Mouse (Mus musculus): ENCODE results near the gene Pde7b. TPM values are rescaled to one million over a fixed set of nuclear protein-coding genes. Genes with fewer than 3 reads are reported as not detected.

The Pde7b gene
- total RNA-seq, 1 experiment from 2014 or later, result 11.0 TPM

DNA sequence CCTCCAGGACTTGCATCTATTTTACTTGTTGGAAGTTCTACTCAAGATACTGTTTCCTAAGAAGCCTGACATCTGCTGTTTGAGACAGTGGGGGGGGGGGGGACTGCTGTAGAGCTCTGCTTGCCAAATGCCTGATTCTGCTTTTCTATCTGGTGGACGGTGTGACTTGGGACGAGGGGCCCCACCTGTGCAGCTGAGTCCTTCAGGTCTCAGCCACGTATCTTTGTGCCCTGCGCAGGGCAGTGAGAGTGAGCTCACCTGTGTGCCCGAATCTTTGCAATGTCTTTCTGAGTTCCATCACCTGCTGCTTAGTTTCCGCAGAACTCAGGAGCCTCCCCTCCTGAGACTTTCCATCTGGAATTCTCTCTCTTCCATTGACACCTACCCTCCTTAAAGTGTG, 70.7 kb downstream of the Pde7b start:
- DNase-seq, result no peak

DNA sequence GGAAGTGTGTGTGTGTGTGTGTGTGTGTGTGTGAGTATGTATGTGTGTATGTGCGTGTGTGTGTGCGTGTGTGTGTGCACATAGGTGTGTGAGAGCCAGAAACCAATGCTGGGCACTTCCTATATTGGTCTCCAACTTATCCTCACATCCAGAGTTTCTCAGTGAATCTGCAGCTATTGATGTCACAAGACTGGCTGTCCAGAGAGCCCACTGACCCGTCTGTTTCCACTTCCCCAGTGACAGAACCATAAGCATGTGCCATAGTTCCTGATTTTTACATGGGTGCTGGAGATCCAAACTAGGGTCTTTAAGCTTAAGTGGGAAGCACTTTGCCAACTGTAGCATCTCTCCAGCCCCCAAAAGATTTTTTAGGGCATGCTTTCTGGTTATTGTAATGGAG, 71.6 kb downstream of the Pde7b start:
- DNase-seq, result no peak

DNA sequence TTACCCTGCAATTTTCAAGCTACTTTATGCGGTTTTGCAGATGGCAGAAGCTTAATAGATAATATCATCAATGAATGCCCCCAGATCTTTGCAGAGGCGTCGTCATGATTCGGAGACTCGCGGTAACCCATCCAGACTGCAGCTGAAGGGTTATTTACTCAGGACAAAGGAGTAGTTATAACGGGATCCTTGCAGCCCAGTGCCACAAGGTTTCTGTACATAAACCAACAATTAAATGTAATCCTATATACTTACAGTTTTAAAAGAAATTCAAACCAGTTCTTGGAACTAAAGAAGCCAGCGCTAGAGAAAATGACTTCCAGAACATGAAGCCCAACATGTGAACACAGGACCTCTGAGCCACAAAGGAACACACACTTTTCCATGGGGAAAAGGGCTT, 88.5 kb downstream of the Pde7b start:
- no peak for DNase-seq

DNA sequence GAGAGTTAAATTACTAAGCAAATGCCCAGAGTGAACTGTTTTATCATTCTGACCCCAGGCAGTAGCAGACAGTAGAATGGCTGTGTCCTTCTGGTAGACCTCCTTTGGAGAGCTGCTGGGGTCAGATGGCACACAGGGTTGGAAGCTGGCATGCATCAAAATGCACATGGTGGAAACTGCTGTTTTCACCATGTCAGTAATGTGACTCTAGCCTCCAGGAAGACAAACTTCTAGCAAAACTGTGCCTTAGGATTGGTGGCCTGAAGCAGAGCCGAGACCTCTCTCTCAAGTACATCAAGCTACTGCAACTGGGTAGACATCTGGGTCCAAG, 91.8 kb downstream of the Pde7b start:
- DNase-seq, result no peak

DNA sequence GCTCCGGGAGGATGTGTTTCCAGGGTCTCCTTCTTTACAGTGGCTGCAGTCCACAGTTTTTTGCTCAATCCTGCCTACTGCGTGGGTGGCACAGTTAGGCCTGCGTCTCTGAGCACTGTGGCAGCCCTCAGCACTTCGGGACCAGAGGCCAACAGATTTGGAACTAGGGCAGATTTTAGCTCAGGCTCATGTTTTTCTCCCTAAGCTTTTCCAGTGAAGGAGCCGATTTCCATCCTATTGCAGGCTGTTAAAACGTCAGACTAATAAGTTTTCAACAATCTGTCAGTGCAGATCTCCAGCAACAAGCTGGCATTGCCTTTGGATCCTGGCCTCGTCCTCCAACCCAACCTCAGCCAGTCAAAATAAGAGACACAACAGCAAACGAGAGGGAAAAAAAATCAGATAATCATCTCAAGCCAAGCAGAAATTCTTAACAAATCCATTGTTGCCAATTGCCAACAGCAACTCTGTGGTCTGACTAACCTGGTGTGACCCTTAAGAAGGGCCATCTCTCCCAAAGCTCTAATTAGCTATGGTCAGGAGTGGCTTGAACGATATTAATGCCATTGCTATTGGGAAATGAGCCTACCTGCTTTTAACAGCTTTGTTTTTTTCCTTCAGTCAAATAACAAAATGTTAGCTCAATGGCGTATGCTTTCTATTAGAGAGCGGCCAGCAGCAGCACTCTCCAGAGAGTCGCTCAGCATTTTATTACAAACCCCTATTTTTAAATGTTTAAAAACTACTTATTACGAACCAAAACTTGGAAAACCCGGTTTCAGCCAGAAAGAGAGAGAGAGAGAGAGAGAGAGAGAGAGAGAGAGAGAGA, 92.4 kb downstream of the Pde7b start:
- no peak for DNase-seq

DNA sequence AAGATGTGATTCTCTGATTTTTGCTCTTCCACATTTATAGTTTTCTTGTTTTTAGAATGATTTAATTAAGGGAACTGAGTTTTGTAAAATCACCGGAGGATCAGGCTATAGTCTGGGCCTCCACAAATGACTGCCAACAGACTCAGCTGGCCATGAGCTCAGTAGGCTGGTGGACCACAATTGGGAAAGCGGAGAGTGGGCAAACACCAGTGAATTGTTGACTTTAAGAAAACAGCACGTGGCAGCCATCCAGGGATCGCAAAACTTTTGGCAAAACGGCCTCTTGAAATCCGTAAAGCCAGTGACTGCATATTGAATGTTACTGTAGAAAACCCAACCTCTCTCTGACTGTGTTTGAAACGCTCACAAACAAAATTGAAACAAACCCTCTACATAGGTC, 94.8 kb downstream of the Pde7b start:
- DNase-seq, result no peak

DNA sequence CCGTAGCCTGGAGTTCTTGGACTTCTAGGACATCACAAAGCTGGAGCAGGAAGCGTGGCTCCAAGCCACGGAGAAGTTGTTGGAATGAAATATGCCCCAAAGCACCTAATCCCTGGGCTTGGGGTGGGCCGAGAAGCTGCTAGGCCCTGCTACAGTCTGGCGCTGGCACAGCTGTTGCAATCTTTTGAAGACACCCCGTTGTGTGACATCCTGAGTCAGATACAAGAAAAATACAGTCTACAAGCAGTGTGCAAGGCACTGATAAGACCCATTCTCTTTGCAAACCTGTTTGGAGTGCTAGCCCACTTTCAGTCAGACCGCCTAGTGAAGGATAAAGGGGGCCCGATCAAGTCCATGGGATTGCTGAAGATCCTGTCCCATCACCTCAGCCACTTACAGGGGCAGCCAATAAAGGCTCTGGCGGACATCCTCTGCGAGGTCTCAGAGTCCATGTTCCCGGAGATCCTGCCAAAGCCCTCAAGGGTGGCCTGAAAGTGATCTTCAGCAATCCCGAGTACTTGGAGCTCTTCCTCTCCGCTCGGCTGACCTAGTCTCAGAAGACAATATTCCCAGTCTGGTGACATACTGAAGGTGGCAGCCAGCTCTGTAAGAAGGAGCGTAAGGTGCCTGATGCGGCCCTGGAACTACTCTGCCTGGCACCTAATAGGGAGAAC, 99.0 kb downstream of the Pde7b start:
- no peak for DNase-seq

DNA sequence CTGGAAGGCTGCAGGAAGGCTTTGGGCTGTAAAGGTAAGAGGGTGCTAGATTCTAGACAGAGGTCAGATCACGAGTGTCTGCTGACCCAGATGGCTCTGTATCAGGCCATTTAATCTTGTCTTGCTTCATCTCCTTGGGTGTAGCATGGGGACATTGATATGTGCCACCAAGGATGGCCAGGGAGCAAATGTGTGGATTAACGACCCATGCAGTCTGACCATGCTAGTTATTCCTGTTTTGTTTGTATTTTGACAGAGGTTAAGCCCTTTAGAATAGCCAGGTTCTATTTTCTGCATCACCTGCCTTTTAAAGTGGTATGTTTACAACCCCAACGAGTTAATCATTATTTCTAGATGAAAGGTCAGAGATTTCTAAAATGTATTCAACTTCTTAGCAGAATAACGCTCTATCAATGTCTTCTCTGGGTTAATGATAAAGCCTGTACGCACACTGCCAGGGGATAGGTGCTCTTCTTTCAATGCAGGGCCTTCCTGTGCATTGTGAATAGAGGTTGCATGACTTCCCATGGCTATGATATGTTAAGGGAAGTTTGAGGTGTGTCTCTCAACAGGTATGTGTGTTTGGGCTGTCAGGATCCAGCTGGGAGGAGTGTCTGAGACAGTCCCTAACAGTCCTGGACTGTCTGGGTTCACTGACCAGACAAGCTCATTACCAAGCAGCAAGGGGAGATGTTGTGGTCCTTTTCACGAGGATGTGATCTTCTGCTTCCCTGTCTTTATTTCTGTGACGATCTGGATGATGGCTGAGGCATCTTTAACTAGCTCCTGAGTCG, 103.0 kb downstream of the Pde7b start:
- no peak for DNase-seq

DNA sequence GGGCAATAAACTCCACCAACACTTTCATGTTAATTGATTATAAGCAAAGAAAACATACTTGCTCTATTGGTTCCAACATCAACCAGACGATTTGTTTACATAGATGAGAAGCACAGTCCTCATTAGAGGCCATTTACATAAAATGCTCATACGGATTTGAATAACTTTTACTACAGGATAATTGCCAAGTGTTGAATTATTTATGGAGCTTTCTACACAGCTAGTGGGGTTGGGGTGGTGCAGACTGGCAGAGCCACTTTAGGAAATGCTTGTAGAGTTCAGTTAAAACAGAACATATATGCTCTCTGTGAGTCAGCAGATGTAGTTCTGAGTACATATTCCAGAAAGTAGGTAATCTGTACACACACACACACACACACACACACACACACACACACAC, 118.9 kb downstream of the Pde7b start:
- DNase-seq, result no peak

DNA sequence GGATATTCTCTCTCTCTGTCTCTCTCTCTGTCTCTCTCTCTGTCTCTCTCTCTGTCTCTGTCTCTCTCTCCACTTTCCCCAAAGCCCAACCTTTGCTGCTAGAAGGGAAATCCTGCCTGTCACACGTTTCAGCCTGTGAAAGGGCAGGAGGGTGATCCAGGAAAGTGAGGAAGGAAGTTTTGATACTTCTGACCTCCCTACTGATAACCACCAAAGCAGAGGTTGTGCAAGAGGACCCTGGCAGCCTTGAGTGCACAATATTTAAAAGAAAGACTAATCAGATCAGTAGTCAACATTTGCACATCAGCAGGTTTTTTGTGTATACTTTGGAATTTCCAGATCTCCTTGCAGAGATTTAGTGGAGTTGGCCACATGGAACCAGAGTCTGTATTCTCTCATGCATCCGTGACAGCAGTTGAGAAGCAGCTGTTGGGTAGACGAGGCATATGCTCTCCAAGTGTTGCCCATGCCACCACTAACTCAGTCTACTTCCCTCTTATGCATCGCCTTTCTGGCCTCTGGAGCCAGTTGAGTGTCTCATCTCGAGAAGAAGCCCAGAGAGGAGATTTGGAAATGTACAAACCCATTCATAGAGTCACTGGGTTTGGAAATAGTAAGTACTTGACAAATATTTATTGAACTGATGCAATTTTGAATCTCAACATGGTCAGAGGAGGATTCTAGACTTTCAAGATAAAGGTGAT, 129.6 kb downstream of the Pde7b start:
- no peak for DNase-seq

DNA sequence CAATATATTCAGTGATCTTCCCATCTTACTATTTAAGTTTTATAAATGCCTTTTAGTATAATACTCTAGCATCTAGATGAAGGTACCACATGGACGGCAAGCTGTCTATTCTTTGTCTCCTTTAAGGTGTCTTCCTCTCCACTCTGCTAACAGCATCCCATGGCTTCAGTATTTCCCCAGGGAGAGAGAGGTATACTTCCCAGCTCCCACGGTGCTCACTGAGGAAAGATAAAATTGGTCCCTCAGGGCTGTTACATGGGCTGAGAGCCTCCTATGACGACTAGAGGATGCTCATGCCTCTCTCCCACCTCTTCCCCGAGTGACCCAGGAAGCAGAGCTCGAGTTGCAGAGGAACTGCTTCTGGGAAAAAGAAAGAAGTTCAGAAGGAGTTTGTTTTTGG, 130.9 kb downstream of the Pde7b start:
- DNase-seq, result no peak

DNA sequence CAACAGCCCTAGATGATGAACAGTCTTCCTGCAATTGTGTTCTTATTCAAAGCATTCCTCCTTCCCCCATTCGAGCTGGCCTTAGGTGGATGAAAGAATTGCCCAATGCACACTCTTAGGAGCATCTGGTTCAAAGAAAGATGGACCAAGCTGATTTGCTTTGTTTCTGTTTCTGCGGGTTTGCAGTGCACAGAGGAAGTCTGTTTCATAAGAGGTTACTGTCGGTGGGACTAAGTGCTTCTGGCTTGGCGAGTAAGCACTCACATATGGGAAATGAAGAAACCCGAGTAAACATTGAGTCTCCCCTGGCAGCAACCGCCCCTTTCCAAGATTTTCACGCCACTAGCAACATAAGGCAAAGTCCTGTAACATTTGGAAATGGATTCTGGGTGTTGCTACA, 134.8 kb downstream of the Pde7b start:
- no peak for DNase-seq

DNA sequence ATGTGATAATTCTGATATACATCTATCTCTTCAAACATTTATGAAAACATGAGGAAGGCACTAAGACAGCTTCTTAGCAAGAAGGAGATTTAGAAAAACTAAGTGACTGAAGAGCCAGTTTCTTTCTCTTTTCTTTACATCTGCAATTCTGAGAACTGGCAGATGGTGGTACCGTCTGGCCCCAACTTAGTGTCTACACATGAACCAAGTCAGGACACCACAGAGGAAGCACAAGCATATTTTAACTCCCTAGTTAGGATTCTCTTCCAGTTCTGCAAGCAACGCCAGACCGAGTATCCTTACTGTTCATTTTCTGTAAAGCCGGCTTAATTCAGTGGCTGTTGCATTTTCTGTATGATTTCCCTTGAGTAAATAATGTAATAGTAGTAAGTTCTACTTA, 138.9 kb downstream of the Pde7b start:
- DNase-seq, result no peak

DNA sequence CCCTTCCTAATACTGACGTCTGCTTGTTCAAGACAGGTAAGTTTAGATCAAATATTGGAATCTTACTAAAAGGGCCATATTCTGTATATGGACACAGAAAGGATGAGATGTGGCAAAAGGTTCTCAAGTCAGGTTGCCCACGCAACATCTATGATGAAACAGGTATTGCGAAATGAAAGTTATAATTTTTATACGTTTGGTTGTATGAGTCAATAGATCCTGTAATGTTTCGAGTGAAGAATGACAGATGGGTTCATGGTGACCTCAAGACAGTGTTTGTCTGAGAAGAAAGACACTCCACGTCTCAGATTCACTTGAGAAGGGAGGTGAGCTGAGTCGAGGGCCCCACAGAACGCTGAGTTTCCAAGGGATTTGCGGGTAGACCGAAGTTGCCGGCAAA, 149.9 kb downstream of the Pde7b start:
- no peak for DNase-seq

DNA sequence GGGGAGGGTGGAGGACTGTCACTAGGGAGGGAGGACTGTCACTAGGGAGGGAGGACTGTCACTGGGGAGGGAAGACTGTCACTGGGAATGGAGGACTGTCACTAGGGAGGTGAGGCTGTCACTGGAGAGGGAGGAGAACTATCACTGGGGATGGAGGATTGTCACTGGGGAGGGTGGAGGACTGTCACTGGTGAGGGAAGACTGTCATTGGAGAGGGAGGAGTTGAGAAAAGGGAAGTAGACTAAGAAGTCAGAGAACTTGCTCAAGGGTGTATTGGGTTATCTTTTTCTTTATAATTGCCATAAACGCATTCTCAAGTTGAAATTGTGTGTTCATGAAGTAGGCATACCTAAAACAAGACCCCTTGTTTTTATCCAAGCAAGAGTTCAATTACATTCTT, 150.5 kb downstream of the Pde7b start:
- no peak for DNase-seq

DNA sequence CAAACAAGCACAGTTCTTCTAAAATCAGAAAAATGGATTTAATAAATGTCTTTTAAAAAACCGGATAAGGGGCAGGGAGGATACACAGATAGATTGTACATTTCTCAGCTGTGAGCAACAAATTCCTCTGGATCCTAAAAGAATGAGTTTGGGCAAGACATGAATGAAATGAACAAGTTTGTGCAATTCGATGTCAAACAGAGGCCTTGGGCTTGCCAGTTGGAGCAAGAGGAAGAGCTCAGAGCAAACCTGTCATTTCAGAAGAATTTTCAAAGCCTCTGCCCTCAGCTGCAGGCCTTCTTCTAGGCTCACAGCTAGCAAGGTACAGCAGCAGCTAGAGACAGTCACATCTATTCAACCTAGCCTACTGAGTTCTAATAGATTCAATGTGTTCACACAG, 153.4 kb downstream of the Pde7b start:
- no peak for DNase-seq

DNA sequence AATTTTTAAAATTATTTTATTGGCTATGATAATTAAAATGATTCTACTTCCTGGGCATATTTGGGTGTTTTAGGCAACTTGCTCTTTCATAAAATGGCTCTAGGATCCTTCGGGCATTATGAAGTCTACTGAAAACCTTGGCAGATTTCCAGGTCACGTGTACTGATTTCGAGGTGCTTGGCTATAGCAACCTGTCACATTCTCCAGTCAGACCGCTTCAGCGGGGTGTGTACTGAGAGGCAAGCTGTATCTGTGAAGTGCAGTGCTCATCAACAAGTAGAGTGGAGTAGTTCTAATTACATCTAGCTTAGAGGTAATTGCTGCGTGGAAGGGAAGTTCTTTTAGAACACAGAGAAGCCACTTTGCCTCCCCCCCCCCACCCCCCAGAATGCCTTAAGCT, 156.2 kb downstream of the Pde7b start:
- DNase-seq, result no peak

DNA sequence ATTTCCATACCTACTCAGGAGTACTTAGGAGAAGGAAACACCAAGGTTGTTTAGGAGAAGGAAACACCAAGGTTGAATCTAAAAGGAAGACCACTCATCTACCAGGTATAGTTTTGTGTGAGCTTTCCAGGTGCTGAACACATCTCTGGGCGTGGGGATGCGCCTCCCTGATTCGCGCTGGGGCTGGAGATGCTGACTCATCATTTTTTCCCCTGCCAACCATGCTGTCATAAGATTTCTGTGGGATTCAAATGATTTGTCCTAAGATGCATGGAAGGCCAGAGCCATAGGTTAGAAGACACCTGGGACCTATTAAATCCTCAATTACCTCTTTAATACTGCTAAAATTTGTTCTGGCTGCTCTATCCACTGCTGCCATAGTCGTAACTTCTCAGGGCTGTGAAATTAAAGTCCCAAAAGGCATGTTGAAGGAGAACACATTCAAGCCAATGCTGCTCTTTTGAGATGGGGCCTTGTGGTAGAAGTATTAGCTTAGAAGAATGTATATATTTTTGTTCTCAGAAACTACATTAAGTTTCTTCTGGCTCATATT, 157.1 kb downstream of the Pde7b start:
- no peak for DNase-seq

DNA sequence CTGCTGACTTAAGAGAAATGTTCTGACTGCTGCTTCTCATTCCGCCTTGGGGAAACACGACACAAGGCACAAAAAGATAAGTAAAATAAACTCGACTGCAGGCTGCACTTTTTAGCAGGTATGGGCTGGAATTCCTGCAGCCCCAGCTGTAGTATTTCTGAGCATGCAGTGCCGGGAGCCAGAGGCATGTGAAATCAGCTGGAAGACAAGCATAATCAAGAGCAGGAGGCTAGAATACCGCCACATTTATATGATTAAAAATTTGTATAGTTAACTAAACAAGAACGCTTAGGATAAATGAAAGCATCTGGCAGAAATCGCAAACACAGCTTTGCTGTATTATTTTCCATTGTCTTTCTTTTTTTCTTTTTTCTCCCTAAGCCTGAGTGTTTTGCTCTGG, 168.4 kb downstream of the Pde7b start:
- DNase-seq, result no peak

DNA sequence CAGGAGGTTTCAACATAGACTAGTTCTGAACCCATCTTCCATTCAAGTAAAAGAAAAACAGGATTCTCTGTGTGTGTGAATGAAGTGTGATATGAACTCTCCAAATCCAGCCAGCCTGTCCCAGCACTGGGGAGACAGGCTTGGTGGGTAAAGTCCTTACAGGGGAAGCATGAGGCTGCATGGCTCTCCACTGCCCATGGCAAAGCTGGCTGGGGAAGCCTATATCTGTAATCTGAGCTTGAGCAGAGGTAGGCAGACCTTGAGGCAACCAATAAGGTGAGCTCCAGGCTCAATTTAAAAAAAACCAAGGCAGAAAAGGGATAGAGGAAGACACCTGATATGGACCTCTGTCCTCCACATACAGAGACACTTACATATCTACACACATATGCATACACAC, 173.5 kb downstream of the Pde7b start:
- DNase-seq, result no peak

DNA sequence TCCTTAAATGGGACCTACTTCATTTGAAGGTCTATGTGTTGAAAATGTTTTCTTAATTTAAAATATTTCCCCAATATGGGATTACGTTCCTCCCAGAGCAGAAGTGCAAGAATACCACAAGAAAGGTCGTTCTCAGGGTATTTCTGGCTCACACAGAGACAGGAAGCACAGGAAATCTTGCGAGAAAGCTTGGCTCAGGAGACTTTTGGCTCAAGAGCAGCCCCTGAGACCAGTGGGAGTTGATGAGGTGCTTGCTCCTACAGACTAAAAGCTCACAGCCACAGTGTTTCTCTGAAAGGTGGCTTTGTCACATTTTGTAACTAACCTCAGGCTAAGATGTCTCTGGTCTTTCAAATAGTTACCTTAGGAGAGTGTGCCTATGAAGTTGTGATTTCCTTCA, 174.1 kb downstream of the Pde7b start:
- DNase-seq, result no peak

DNA sequence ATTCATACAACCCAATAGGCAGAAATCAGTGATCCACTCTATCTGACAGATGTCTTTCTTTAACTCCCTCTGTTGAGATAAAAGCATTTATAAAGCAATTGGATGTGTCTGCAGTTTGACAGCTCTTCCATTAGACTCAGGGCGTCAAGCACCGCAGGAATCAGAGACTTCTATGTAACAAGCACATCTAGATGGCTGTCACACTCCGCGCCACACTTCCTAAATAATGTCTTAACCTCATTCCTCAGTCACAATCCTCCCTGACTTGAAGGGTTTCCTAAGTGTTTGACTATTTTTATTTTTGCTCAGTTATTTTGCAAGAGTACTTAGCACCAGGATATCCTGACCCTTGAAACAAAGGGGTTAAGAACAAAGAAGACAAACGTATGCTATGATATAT, 174.7 kb downstream of the Pde7b start:
- no peak for DNase-seq

All from adrenal gland, postnatal 25 days (tissue).